Mouse (Mus musculus): ENCODE results near the gene Atp5c1.

GRCm38 (mm10) chr2:10008593-10008992 lies 71.7 kb downstream of the Atp5c1 start:
- TF ChIP-seq CTCF (IDR thresholded peaks at IDR 0.05; ENCODE audit: low read depth) (no peak), EP300 (IDR thresholded peaks at IDR 0.05; ENCODE audit: low read depth) (no peak)
